Mouse (Mus musculus): Measurements from ENCODE around the gene Znrf2. TPM values are rescaled to one million over a fixed set of nuclear protein-coding genes. Genes with fewer than 3 reads are reported as not detected.

The Znrf2 gene
- polyA plus RNA-seq, 1 experiment from 2014 or later, result 2.9 TPM

GRCm38 (mm10) chr6:54788493-54788892 lies 28.2 kb upstream of the Znrf2 start:
- no peak for ATAC-seq
- Histone ChIP-seq H3K9me3 (replicated peaks) (no peaks in the 10 kb centered on the region), H3K9ac (no peak overlapping the region), H3K27ac (no peak overlapping the region), H3K4me3 (no peak overlapping the region), H3K27me3 (replicated peaks) (no peaks in the 10 kb centered on the region), H3K4me2 (no peak overlapping the region), H3K4me1 (no peaks in the 10 kb centered on the region), H3K36me3 (no peaks in the 10 kb centered on the region)
- 67% methylated on average over 6 of the region's 6 CpGs for whole genome bisulfite sequencing (ENCODE audit: insufficient replicate concordance)

DNA sequence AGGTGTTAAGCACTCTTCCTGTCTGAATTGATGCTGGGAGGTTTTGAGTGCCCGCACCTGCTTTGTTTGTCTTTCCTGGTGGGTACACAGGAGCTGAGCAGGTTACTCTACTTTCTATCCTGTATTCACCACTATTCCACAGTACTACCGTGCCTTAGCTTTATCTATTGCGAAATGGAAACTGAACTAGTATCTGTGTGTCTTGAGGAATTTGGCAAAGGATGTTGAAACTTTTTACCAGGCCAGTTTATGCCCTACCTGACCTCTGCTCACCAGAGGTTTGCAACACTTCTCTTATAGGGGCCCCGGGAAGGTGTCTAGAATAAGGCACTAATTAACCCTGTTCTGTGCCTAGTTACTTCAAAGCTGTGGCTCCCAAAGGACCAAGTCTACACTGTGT lies 27.6 kb upstream of the Znrf2 start:
- no peaks in the 10 kb centered on the region for H3K27me3 ChIP-seq (replicated peaks)
- WGBS (ENCODE audit: insufficient replicate concordance), result 60% methylated on average over 4 of the region's 4 CpGs
- peak overlapping the region; percentile 56 for H3K27ac ChIP-seq
- no peak overlapping the region for H3K4me3 ChIP-seq
- no peaks in the 10 kb centered on the region for H3K4me1 ChIP-seq
- H3K9ac ChIP-seq, result no peak overlapping the region
- H3K9me3 ChIP-seq (replicated peaks), result no peaks in the 10 kb centered on the region
- no peaks in the 10 kb centered on the region for H3K36me3 ChIP-seq
- no peak overlapping the region for H3K4me2 ChIP-seq
- no peak for ATAC-seq

- H3K4me1 ChIP-seq, result no peaks in the 10 kb centered on the region
- 55% methylated on average over 4 of the region's 4 CpGs for WGBS (ENCODE audit: insufficient replicate concordance)
- H3K9me3 ChIP-seq (replicated peaks), result no peaks in the 10 kb centered on the region
- no peak overlapping the region for H3K4me2 ChIP-seq
- H3K9ac ChIP-seq, result no peak overlapping the region
- H3K27me3 ChIP-seq (replicated peaks), result no peaks in the 10 kb centered on the region
- H3K4me3 ChIP-seq, result no peak overlapping the region
- no peak overlapping the region for H3K27ac ChIP-seq
- no peak for ATAC-seq
- no peaks in the 10 kb centered on the region for H3K36me3 ChIP-seq
These were observed 26.6 kb upstream of the Znrf2 start for GRCm38 (mm10) chr6:54790071-54790470.

- WGBS (ENCODE audit: insufficient replicate concordance), result 67% methylated on average over 3 of the region's 3 CpGs
- Histone ChIP-seq H3K27ac (no peak overlapping the region), H3K36me3 (no peaks in the 10 kb centered on the region), H3K4me1 (no peaks in the 10 kb centered on the region), H3K9me3 (replicated peaks) (no peaks in the 10 kb centered on the region; the same call in 1 of the 2 replicates), H3K27me3 (replicated peaks) (no peaks in the 10 kb centered on the region), H3K4me2 (no peak overlapping the region), H3K4me3 (no peak overlapping the region), H3K9ac (no peak overlapping the region)
- ATAC-seq, result no peak
These were observed 22.9 kb upstream of the Znrf2 start for GRCm38 (mm10) chr6:54793853-54794252.

DNA sequence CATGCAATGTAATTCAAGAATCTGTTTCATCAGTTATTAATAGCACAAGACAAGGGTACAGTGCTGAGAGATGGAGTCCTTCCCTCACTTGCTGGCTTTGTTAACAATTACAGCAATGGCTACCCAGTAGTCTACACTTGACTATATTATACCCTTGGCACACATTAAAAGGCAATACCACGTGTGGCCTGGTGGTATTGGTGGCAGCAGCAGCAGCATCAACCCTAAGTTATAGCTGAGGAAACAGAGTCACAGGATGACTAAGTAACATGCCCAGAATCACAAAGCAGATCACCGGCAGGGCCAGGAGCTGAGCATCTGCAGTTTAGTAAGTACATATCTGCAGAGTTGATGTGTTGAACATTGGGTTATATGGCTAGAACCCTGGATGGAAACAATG lies 22.3 kb upstream of the Znrf2 start:
- no peaks in the 10 kb centered on the region for H3K36me3 ChIP-seq
- no peaks in the 10 kb centered on the region for H3K4me1 ChIP-seq
- H3K27me3 ChIP-seq (replicated peaks), result no peaks in the 10 kb centered on the region
- no peak overlapping the region for H3K27ac ChIP-seq
- H3K9me3 ChIP-seq (replicated peaks), result no peaks in the 10 kb centered on the region; the same call in 1 of the 2 replicates
- no peak overlapping the region for H3K4me2 ChIP-seq
- no peak overlapping the region for H3K9ac ChIP-seq
- H3K4me3 ChIP-seq, result no peak overlapping the region
- ATAC-seq, result no peak
- WGBS (ENCODE audit: insufficient replicate concordance), result 54% methylated on average over 2 of the region's 2 CpGs

DNA sequence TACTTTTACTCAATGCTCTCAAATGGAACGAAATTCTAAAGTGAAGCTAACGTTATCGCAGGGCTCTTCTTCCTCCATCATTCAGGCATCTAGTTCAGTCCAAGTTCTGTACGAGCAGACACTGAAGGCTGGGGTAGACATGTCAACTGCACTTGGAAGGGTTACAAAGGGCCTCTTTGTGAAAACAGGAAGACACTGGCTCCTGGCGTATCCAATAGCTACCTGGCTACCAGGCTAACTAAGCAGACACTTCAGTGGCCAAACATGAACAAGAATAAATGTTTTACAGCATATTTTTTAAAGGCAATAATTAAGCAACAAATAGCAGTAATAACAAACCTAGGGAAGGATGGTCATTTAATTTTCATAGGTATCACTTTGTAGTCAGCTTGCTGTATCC lies 21.7 kb upstream of the Znrf2 start:
- Histone ChIP-seq H3K9ac (no peak overlapping the region), H3K4me1 (no peaks in the 10 kb centered on the region), H3K27ac (no peak overlapping the region), H3K4me3 (no peak overlapping the region), H3K9me3 (replicated peaks) (no peaks in the 10 kb centered on the region; the same call in 1 of the 2 replicates), H3K4me2 (no peak overlapping the region), H3K27me3 (replicated peaks) (no peaks in the 10 kb centered on the region), H3K36me3 (no peaks in the 10 kb centered on the region)
- no peak for ATAC-seq
- 74% methylated on average over 5 of the region's 5 CpGs for WGBS (ENCODE audit: insufficient replicate concordance)

- 62% methylated on average over 5 of the region's 5 CpGs for WGBS (ENCODE audit: insufficient replicate concordance)
- ATAC-seq, result no peak
- Histone ChIP-seq H3K4me1 (no peaks in the 10 kb centered on the region), H3K9me3 (replicated peaks) (no peaks in the 10 kb centered on the region; the same call in 1 of the 2 replicates), H3K4me2 (no peak overlapping the region), H3K9ac (no peak overlapping the region), H3K27ac (no peak overlapping the region), H3K27me3 (replicated peaks) (no peaks in the 10 kb centered on the region), H3K36me3 (no peaks in the 10 kb centered on the region), H3K4me3 (no peak overlapping the region)
These were observed 20.7 kb upstream of the Znrf2 start for GRCm38 (mm10) chr6:54795971-54796370.

DNA sequence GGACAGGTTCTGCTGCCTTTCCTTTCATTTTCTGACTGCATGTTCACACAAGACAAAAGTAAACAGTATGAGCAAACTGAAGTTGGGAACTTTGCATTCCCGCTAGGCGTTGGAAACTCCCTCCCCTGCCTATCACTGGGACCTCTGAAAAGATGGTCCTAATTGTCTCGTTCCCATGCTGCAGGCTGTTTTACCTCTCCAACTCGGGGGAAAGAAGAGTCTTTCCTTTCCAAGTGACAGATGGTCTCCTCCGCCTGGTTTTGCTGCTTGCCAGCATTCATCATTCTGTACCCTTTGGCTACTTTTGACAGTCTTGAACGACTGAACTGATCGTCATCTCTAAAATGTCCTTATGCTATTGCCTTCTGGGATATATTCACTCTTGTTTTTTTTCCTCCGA lies 14.4 kb upstream of the Znrf2 start:
- 62% methylated on average over 8 of the region's 8 CpGs for WGBS (ENCODE audit: insufficient replicate concordance)
- Histone ChIP-seq H3K27ac (no peak overlapping the region), H3K9me3 (replicated peaks) (no peaks in the 10 kb centered on the region; the same call in 1 of the 2 replicates), H3K4me1 (no peaks in the 10 kb centered on the region), H3K27me3 (replicated peaks) (0 out of 2 replicates have a peak, but pooled peaks cover 3% of the 10 kb centered on the region), H3K4me2 (no peak overlapping the region), H3K4me3 (no peak overlapping the region), H3K36me3 (no peaks in the 10 kb centered on the region), H3K9ac (no peak overlapping the region)
- ATAC-seq, result no peak

GRCm38 (mm10) chr6:54804066-54804864 lies 12.5 kb upstream of the Znrf2 start:
- Histone ChIP-seq H3K27ac (no peak overlapping the region), H3K4me3 (no peak overlapping the region), H3K4me2 (no peak overlapping the region), H3K36me3 (no peaks in the 10 kb centered on the region), H3K9me3 (replicated peaks) (no peaks in the 10 kb centered on the region), H3K9ac (no peak overlapping the region), H3K4me1 (no peaks in the 10 kb centered on the region), H3K27me3 (replicated peaks) (0 out of 2 replicates have a peak, but pooled peaks cover 3% of the 10 kb centered on the region)
- WGBS (ENCODE audit: insufficient replicate concordance), result 69% methylated on average over 18 of the region's 18 CpGs
- ATAC-seq, result no peak

DNA sequence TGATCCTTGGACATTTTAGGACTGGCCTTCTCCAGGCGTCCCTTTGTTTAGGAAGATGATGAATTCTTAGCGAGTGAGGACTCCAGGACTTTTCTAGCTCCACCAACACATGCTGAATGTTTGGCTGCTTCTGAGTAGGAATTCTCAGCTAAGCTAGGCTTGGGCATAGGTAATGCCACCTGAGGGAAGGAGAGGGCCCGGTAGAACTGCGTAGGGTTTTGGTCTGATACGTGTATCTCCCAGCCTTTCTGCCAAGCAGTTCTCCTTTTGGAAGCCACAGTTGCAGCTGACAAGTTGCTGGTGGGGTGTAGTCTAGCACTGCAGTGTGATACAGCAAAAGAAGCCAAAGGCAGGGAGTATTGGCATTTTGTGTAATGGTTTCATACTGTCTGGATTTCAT lies 10.9 kb upstream of the Znrf2 start:
- WGBS (ENCODE audit: insufficient replicate concordance), result 69% methylated on average over 5 of the region's 5 CpGs
- Histone ChIP-seq H3K4me1 (0 out of 2 replicates have a peak, but pooled peaks cover 6% of the 10 kb centered on the region), H3K27me3 (replicated peaks) (0 out of 2 replicates have a peak, but pooled peaks cover 3% of the 10 kb centered on the region), H3K9ac (no peak overlapping the region), H3K9me3 (replicated peaks) (no peaks in the 10 kb centered on the region), H3K36me3 (no peaks in the 10 kb centered on the region), H3K4me2 (no peak overlapping the region), H3K27ac (no peak overlapping the region), H3K4me3 (no peak overlapping the region)
- no peak for ATAC-seq

GRCm38 (mm10) chr6:54809531-54810313 lies 7.0 kb upstream of the Znrf2 start:
- 32% methylated on average over 7 of the region's 7 CpGs for WGBS (ENCODE audit: insufficient replicate concordance)
- Histone ChIP-seq H3K4me1 (0 out of 2 replicates have a peak, but pooled peaks cover 15% of the 10 kb centered on the region), H3K27ac (no peak overlapping the region), H3K9ac (no peak overlapping the region), H3K4me2 (no peak overlapping the region), H3K9me3 (replicated peaks) (no peaks in the 10 kb centered on the region), H3K27me3 (replicated peaks) (no peaks in the 10 kb centered on the region), H3K36me3 (no peaks in the 10 kb centered on the region), H3K4me3 (no peak overlapping the region)
- ATAC-seq, result no peak

- WGBS (ENCODE audit: insufficient replicate concordance), result 18% methylated on average over 1 of the region's 1 CpGs
These were observed 6.4 kb upstream of the Znrf2 start for GRCm38 (mm10) chr6:54810314-54810646.

More at GRCm38 (mm10) chr6:54810314-54810646, 6.4 kb upstream of the Znrf2 start:
- no peaks in the 10 kb centered on the region for H3K36me3 ChIP-seq
- H3K4me1 ChIP-seq, result 0 out of 2 replicates have a peak, but pooled peaks cover 15% of the 10 kb centered on the region
- no peak overlapping the region for H3K9ac ChIP-seq
- no peak overlapping the region for H3K27ac ChIP-seq
- H3K9me3 ChIP-seq (replicated peaks), result no peaks in the 10 kb centered on the region
- no peak for ATAC-seq
- no peak overlapping the region for H3K4me3 ChIP-seq
- no peak overlapping the region for H3K4me2 ChIP-seq
- no peaks in the 10 kb centered on the region for H3K27me3 ChIP-seq (replicated peaks)

Measured in liver, embryonic 12.5 days (tissue).